Mouse (Mus musculus): ENCODE measurements at regions not wholly inside any gene's neighbourhood (a gene's known extent, or its start where the extent isn't known, plus 50 kb on each side); places are given as distances from the start of the nearest gene placed in this dataset.
A peak's percentile ranks its signal among the peaks of the same experiment; 100 is the strongest.

DNA sequence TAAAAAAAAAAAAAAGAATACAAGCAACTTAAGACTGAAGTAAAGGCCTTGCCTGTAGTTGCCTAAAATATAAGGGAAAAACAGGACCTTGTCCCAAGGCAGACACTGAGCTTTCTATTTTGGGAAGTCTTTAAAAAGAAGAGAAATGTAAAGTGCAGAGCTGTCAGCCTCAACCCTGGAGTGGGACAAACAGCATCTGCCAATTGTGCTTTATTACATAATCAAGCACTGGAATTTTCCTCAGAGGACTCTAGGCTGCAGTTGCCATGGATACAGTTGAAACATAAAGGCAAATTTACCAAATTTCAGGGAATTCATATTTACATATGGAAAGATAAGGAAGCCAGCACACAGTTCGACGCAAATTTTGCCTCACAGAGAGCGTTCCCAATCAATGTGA, 406.7 kb downstream of the Gm597 start:
- DNase-seq (ENCODE audit: low spot score): no peak

DNA sequence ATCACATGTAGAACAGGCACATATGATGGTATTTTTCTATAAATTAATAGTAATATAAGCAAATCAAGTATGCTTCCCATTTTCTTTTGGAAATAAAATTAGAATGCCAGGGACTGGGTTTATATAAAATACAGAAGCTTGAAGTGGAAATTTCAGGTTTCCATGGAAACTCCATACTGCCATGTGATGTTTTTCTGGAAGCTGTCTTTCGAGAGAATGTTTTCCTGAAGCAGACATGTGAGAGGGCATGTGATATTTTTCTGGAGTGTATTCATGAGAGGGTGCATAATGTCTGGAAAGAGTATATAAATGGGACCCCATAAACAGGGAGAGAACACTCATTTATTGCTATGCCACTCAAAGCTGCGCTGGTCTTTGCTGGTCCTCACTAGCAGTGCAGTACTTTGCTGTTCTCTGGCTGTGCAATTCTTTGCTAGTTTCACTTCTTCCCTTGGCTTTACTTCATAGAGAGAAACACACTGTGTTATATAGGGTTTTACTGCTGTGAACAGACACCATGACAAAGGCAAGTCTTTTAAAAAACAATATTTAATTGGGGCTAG, 430.6 kb downstream of the Gm597 start:
- no peak for DNase-seq (ENCODE audit: low spot score)

DNA sequence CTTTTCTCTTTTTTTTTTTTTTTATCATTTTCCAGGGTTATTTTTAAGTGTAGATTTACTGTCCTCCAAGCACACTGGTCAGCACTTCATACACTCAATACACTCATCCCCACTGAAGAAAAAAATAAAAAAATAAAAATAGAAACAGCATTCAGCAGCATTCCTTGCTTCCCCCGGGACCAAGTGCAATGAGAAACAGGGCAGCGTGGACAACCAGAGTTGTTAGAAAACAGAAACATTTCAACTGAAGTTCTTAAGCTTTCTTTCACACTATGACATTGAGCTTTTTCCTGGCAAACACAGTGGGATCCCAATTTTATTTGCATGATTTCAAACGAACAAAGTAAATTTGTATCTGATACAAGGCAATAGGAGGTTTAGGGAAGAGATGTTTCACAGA, 431.5 kb downstream of the Gm597 start:
- DNase-seq (ENCODE audit: low spot score): no peak

DNA sequence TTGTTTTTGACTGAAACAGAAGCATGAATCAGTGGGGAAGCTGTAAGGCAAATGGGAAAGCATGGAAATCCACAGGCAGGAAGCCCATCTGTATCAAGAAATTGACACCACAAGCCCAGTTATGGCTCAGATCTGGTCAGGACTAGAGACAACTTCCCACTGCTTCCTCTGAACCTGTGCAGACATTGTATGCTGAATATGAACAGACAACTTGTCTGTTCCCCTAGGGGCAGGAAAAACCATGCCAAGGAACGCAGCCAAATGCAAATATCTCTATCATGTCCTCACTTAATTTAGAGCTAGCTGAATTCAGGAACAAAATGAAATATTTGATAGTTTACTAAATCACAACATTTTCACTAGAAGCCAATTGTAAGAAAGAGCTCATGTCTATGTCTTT, 440.0 kb downstream of the Gm597 start:
- no peak for DNase-seq (ENCODE audit: low spot score)

DNA sequence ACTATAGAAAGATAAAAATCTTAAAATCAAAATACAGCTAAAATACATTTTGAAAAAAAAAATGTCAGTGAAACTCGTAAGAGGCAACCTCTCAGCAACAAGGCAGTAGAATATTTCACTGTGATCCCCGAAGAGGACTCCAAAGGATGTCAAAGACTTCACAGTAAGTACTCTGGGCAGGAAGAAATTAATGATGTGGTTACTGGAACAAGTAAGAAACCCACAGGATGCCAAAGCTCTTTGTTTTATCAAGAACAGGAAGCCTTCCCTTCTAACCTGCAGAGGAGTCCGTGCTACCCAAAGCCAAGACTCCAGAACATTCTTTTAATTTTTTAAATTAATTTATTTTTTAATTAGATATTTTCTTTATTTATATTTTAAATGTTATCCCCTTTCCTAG, 445.7 kb downstream of the Gm597 start:
- DNase-seq (ENCODE audit: low spot score): no peak

DNA sequence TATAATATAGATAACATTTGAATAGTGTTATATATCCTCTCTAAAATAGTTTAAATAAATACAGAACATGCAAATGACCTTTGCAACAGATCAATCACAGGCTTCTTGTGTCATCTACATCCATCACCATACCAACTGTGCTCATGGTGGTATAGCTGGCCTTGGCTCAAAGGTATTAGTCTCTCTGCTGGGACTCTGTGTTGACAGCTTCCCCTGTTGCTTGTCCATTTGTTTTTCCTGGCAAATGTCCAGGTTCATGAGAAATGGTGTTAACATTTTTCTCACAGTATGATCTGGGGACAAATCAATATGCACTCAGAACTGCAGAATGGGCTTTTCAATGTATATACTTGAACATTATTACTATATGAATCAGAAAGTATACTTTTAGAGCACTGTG, 448.0 kb downstream of the Gm597 start:
- peak; percentile 37 for DNase-seq (ENCODE audit: low spot score)

DNA sequence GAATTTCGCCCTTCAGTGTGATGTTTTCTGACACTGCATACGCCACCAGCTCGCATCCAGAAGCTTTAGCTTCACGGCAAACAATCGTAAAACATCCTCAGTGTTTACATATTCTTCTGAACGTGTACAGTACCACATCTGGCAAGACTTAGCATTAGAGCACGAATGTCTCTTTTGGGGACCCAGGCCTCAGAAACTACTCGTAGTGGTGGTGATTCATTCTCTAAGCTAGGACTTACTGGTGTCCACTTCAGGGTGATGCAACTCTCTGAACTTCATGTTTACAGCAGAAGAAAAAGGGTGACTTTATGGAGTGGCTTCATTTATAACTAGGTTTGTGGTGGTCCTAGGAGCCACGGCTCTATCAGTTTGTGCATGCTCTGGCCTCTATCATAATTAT, 451.1 kb downstream of the Gm597 start:
- DNase-seq (ENCODE audit: low spot score): peak; percentile 44

DNA sequence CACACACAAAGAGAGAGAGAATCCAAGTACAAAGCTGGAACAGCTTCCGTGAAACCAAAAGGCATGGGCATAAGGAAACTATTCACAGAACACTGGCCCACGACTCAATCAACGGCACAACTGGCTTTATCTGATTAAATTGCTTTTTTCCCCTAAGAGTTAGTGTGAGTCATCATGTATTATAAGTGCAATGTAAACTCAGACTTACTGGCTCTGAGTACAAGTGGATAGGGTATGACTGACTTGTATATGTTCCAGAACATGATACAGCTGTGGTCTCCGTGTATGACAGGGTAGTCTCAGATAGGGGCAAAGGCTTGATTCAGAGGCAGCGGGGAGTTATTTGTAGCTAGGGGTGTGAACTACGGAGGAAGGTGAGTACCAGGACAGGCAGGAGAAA, 451.5 kb downstream of the Gm597 start:
- DNase-seq (ENCODE audit: low spot score): peak; percentile 66

DNA sequence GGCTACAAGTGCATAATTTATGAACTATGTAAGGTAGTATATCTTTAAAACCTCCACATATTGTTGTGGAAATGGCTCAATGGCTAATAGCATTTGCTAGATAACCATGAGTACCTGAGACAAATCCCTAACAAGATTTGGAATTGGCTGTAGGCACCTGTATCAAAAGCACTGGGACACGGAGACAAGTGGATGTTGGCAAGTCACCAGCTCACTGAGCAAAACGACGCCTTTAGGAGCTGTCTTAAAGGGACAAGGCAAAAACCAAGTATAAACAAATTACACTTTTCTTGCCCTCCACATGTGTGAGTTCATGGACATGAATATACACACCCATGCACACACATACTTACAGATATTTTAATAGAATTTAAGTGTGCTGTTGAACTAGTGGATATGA, 455.9 kb downstream of the Gm597 start:
- no peak for DNase-seq (ENCODE audit: low spot score)

All from MN1 (cell line).